Mouse (Mus musculus) macrophage (primary cell): ENCODE results near the gene Tmem106a. TPM values are rescaled to one million over a fixed set of nuclear protein-coding genes. Genes with fewer than 3 reads are reported as not detected.
"Not testable (repeated sequence)": the region's sequence is repeated elsewhere in the genome, so short reads cannot be mapped to it uniquely, and the experiment has no call there.

Experiments
- H3K27ac ChIP-seq: fragments of 350-480 bp; formaldehyde crosslinking; 2 replicates; pipeline ENCODE4 v1.9.0; 2021
- H3K36me3 ChIP-seq: fragments of 350-480 bp; formaldehyde crosslinking; 2 replicates; pipeline ENCODE4 v1.9.0; 2021; ENCODE audit errors: inconsistent target
- H3K4me3 ChIP-seq: fragments of 350-480 bp; formaldehyde crosslinking; 2 replicates; pipeline ENCODE4 v1.9.0; 2021; ENCODE audit errors: inconsistent target
- H3K79me2 ChIP-seq: fragments of 350-480 bp; formaldehyde crosslinking; 2 replicates; pipeline ENCODE4 v1.9.0; 2021; ENCODE audit errors: inconsistent target
- WGBS: methylation state at CpG from one replicate; pipeline ENCODE4 v1.1.7; 2026; ENCODE audit warnings: inconsistent platforms; ENCODE audit not compliant: missing documents; 5-methylcytosine and 5-hydroxymethylcytosine counted together
- polyA plus RNA-seq: library from polyadenylated mRNA; stranded (reverse); fragments of 250-400 nt; gene quantifications from 3 replicates; pipeline ENCODE4 v1.2.4, GENCODE M21; 2018; ENCODE audit warnings: inconsistent platforms

Tmem106a gene
- polyA plus RNA-seq, 1 experiment from 2014 or later: 580 TPM

GRCm38 (mm10) chr11:101583205-101583604, 1.2 kb downstream of the Tmem106a start:
- Histone ChIP-seq H3K79me2 (peaks cover 49% of the 10 kb centered on the region), H3K27ac (peak overlapping the region; percentile 100), H3K36me3 (peaks cover 8% of the 10 kb centered on the region; the same call in 1 of the 2 replicates), H3K4me3 (peak overlapping the region; percentile 74)
- 56% methylated on average over 2 of the region's 2 CpGs for WGBS

- Histone ChIP-seq H3K79me2 (peaks cover 58% of the 10 kb centered on the region), H3K4me3 (peak overlapping the region; percentile 74; the same call in 1 of the 2 replicates), H3K36me3 (peaks cover 20% of the 10 kb centered on the region), H3K27ac (peak overlapping the region; percentile 100)
- 100% methylated on average over 1 of the region's 1 CpGs for WGBS
Measured at GRCm38 (mm10) chr11:101585031-101585430, 3.0 kb downstream of the Tmem106a start.

GRCm38 (mm10) chr11:101585805-101586204, 3.8 kb downstream of the Tmem106a start:
- H3K4me3 ChIP-seq: no peak overlapping the region
- WGBS: 91% methylated on average over 4 of the region's 4 CpGs
- H3K79me2 ChIP-seq: peaks cover 58% of the 10 kb centered on the region
- H3K27ac ChIP-seq: peak overlapping the region; percentile 97
- peaks cover 28% of the 10 kb centered on the region for H3K36me3 ChIP-seq

- H3K27ac ChIP-seq: peak overlapping the region; percentile 97
- WGBS: 35% methylated on average over 10 of the region's 10 CpGs
- H3K79me2 ChIP-seq: peaks cover 53% of the 10 kb centered on the region
- H3K4me3 ChIP-seq: no peak overlapping the region
- peaks cover 39% of the 10 kb centered on the region for H3K36me3 ChIP-seq
Measured at GRCm38 (mm10) chr11:101587676-101588075, 5.6 kb downstream of the Tmem106a start.

GRCm38 (mm10) chr11:101588868-101589267, 6.8 kb downstream of the Tmem106a start:
- H3K27ac ChIP-seq: peak overlapping the region; percentile 97
- H3K4me3 ChIP-seq: no peak overlapping the region
- peaks cover 39% of the 10 kb centered on the region for H3K36me3 ChIP-seq
- 97% methylated on average over 7 of the region's 7 CpGs for WGBS
- H3K79me2 ChIP-seq: peaks cover 45% of the 10 kb centered on the region

GRCm38 (mm10) chr11:101589444-101589843, 7.4 kb downstream of the Tmem106a start:
- H3K36me3 ChIP-seq: peaks cover 39% of the 10 kb centered on the region
- H3K79me2 ChIP-seq: peaks cover 39% of the 10 kb centered on the region
- H3K27ac ChIP-seq: peak overlapping the region; percentile 97
- H3K4me3 ChIP-seq: no peak overlapping the region
- 27% methylated on average over 5 of the region's 5 CpGs for WGBS

- no peak overlapping the region for H3K4me3 ChIP-seq
- H3K36me3 ChIP-seq: peaks cover 39% of the 10 kb centered on the region
- peaks cover 32% of the 10 kb centered on the region for H3K79me2 ChIP-seq
- peak overlapping the region; percentile 97; the same call in 1 of the 2 replicates for H3K27ac ChIP-seq
- 81% methylated on average over 12 of the region's 12 CpGs for WGBS
Measured at GRCm38 (mm10) chr11:101589989-101590624, 8.1 kb downstream of the Tmem106a start.

- H3K27ac ChIP-seq: no peak within 1 kb of the TSS
- H3K79me2 ChIP-seq: no peaks in the 10 kb centered on the region
- WGBS: 83% methylated on average over 6 of the region's 6 CpGs
- no peak within 1 kb of the TSS for H3K4me3 ChIP-seq
- no peaks in the 10 kb centered on the region for H3K36me3 ChIP-seq
Measured at GRCm38 (mm10) chr11:101599156-101599555, 17.1 kb downstream of the Tmem106a start, which contains the start of gene Gm11634. Gm11634 (minus strand) TSS chr11:101599256.

- WGBS: 10% methylated on average over 3 of the region's 3 CpGs
- Histone ChIP-seq H3K36me3 (no peaks in the 10 kb centered on the region), H3K79me2 (no peaks in the 10 kb centered on the region)
Measured at GRCm38 (mm10) chr11:101602491-101602890, 20.4 kb downstream of the Tmem106a start.

GRCm38 (mm10) chr11:101604116-101604515, 22.1 kb downstream of the Tmem106a start:
- H3K27ac ChIP-seq: no peak overlapping the region
- no peak overlapping the region for H3K4me3 ChIP-seq
- H3K36me3 ChIP-seq: no peaks in the 10 kb centered on the region
- H3K79me2 ChIP-seq: no peaks in the 10 kb centered on the region
- 28% methylated on average over 3 of the region's 3 CpGs for WGBS

More at GRCm38 (mm10) chr11:101602491-101602890, 20.4 kb downstream of the Tmem106a start:
- no peak overlapping the region for H3K27ac ChIP-seq
- no peak overlapping the region for H3K4me3 ChIP-seq

GRCm38 (mm10) chr11:101604531-101605453, 22.8 kb downstream of the Tmem106a start:
- 1% methylated on average over 24 of the region's 30 CpGs for WGBS
- not testable (repeated sequence) for H3K27ac ChIP-seq, H3K4me3 ChIP-seq, H3K36me3 ChIP-seq, H3K79me2 ChIP-seq

- H3K79me2 ChIP-seq, H3K27ac ChIP-seq, H3K4me3 ChIP-seq, H3K36me3 ChIP-seq: not testable (repeated sequence)
- WGBS: 93% methylated on average over 4 of the region's 4 CpGs
Measured at GRCm38 (mm10) chr11:101607134-101607533, 25.1 kb downstream of the Tmem106a start.

- WGBS: 8% methylated on average over 11 of the region's 11 CpGs
- no peaks in the 10 kb centered on the region for H3K79me2 ChIP-seq
- no peaks in the 10 kb centered on the region for H3K36me3 ChIP-seq
- no peak overlapping the region for H3K4me3 ChIP-seq
- H3K27ac ChIP-seq: no peak overlapping the region
Measured at GRCm38 (mm10) chr11:101610445-101610844, 28.4 kb downstream of the Tmem106a start.

GRCm38 (mm10) chr11:101613596-101613995, 31.6 kb downstream of the Tmem106a start:
- Histone ChIP-seq H3K4me3 (no peak overlapping the region), H3K27ac (no peak overlapping the region), H3K36me3 (no peaks in the 10 kb centered on the region), H3K79me2 (no peaks in the 10 kb centered on the region)
- 94% methylated on average over 6 of the region's 6 CpGs for WGBS

GRCm38 (mm10) chr11:101614116-101614515, 32.1 kb downstream of the Tmem106a start:
- H3K79me2 ChIP-seq: no peaks in the 10 kb centered on the region
- 85% methylated on average over 4 of the region's 4 CpGs for WGBS
- H3K4me3 ChIP-seq: no peak overlapping the region
- no peaks in the 10 kb centered on the region for H3K36me3 ChIP-seq
- no peak overlapping the region for H3K27ac ChIP-seq
